Comparison of ENCODE assay signal across 9 mouse cellular contexts in genomic region chr5:125066479-125067471, GRCm38 (mm10).
A peak's percentile ranks its signal among the peaks of the same experiment; 100 is the strongest.
DNase-seq lines count a peak whose midpoint lies in the region; ATAC-seq lines count a peak whose summit lies in the region.
"Had no signal": no experiment of that assay in that cellular context is flagged by ENCODE, and none has a peak within 500 bp of the region (broad histone marks: within the 10 kb centered on the region; RNA-seq: fewer than 3 reads in every experiment).

No protein-coding gene starts in this region.

- no peaks in the 10 kb centered on the region for H3K27me3 ChIP-seq in forebrain, embryonic 10.5 days (ENCODE audit: poor library complexity, severe bottlenecking)
- no peaks in the 10 kb centered on the region for H3K27me3 ChIP-seq in forebrain, embryonic 16.5 days (replicated peaks; ENCODE audit: control insufficient read depth, insufficient read depth, low read length)
- H3K27me3 ChIP-seq: liver, embryonic 15.5 days had no signal

- DNase-seq in forebrain, embryonic 10.5 days (ENCODE audit: extremely low spot score, low spot score), result peak; percentile 72
- DNase-seq in adipocyte (ENCODE audit: low spot score), result peak; percentile 81
- DNase-seq in embryo, embryonic 10 days (ENCODE audit: low spot score), result peak; percentile 85
- DNase-seq in heart, postnatal 14 days, result peak; percentile 84 to 90
- peak; percentile 78 to 91 for DNase-seq in left cerebral cortex, adult 18-20 months (ENCODE audit: low spot score in 2 of 2)
- DNase-seq in mesoderm, embryonic 11.5 days (ENCODE audit: low read depth, low spot score), result peak; percentile 72
- peak; percentile 60 to 74 for DNase-seq in spleen, postnatal 14 days (ENCODE audit: low spot score in 2 of 2)

- peaks cover 91% of the 10 kb centered on the region for H3K36me3 ChIP-seq in forebrain, embryonic 10.5 days (replicated peaks)
- peaks cover 7% of the 10 kb centered on the region; the same call in 1 of the 2 replicates for H3K36me3 ChIP-seq in forebrain, embryonic 16.5 days (ENCODE audit: control insufficient read depth, insufficient read depth)

- H3K9me3 ChIP-seq in forebrain, embryonic 10.5 days, result no peaks in the 10 kb centered on the region
- H3K9me3 ChIP-seq in forebrain, embryonic 16.5 days (ENCODE audit: control insufficient read depth, low read length), result no peaks in the 10 kb centered on the region
- H3K9me3 ChIP-seq: liver, embryonic 15.5 days had no signal

- no peak overlapping the region for H3K9ac ChIP-seq in forebrain, embryonic 16.5 days (replicated peaks; ENCODE audit: low read depth, low read length)
- H3K9ac ChIP-seq: liver, embryonic 15.5 days had no signal

- peaks cover 28% of the 10 kb centered on the region for H3K4me1 ChIP-seq in forebrain, embryonic 10.5 days
- peaks cover 31% of the 10 kb centered on the region for H3K4me1 ChIP-seq in forebrain, embryonic 16.5 days (replicated peaks; ENCODE audit: control insufficient read depth, insufficient read depth, low read length)
- H3K4me1 ChIP-seq: liver, embryonic 15.5 days had no signal

- no peak overlapping the region for H3K4me2 ChIP-seq in forebrain, embryonic 16.5 days (ENCODE audit: low read length)
- H3K4me2 ChIP-seq: liver, embryonic 15.5 days had no signal

- WGBS in forebrain, embryonic 10.5 days, result 89% methylated on average over 13 of the region's 13 CpGs
- WGBS in forebrain, embryonic 16.5 days, result 89% methylated on average over 13 of the region's 13 CpGs

- H3K4me3 ChIP-seq in forebrain, embryonic 10.5 days, result no peak overlapping the region
- H3K4me3 ChIP-seq in forebrain, embryonic 16.5 days (replicated peaks; ENCODE audit: low read length), result no peak overlapping the region
- H3K4me3 ChIP-seq: liver, embryonic 15.5 days had no signal

- ATAC-seq in forebrain, embryonic 16.5 days, result no peak

- H3K27ac ChIP-seq in forebrain, embryonic 10.5 days, result no peak overlapping the region
- no peak overlapping the region for H3K27ac ChIP-seq in forebrain, embryonic 16.5 days (ENCODE audit: low read length)
- H3K27ac ChIP-seq: liver, embryonic 15.5 days had no signal

- intact Hi-C loops in heart, postnatal 14 days (cut with DNase I), result loop anchor here (5.0 kb wide), 2 partner anchors 44 to 201 kb away; no protein-coding TSS in a partner anchor
